ENCODE assay signal across 22 mouse cellular contexts in the genomic region with DNA sequence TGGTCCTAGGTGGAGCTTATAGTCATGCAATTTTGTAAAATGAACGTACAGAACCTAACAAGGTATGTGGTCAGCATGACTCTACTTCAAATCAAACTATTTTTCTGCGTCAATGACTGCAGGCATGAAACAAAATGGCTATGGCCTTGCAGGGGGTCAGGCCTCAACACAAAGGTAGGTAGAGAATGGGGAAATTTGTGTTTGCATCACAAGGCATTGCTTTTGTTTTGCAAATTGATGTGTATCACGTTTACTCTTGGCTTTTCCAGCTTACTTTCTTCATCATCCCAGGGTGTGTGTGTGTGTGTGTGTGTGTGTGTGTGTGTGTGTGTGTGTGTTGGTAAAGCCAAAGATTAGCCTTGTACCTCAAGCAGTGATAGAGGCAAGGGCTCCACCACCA.
"Had no signal": no experiment of that assay in that cellular context is flagged by ENCODE, and none has a peak within 500 bp of the region (broad histone marks: within the 10 kb centered on the region; RNA-seq: fewer than 3 reads in every experiment).

No protein-coding gene starts in this region.

- ATAC-seq: hindbrain, embryonic 16.5 days; hindbrain, postnatal 0 days; inflammation-experienced regulatory T-cells, adult 6 months; intestine, embryonic 15.5 days; intestine, embryonic 16.5 days; intestine, postnatal 0 days had no signal

- DNase-seq: heart, postnatal 10 days; heart, postnatal 14 days; heart, postnatal 36 days; heart, postnatal 4 days; kidney, adult 11 months; kidney, adult 18-20 months; kidney, adult 2 months; kidney, adult 8-10 months; kidney, adult 9 months; kidney, postnatal 10 days; kidney, postnatal 14 days; kidney, postnatal 25 days; kidney, postnatal 36 days; kidney, postnatal 4 days; layer of hippocampus, adult 9-11 months; layer of hippocampus, postnatal 36 days had no signal
